Mouse (Mus musculus) liver, embryonic 15.5 days (tissue): ENCODE results near the gene Slc4a11. TPM values are rescaled to one million over a fixed set of nuclear protein-coding genes. Genes with fewer than 3 reads are reported as not detected.

ENCODE experiments used
- ATAC-seq: fragments of 200-750 bp; cut with Nextera tagmentation; 2 replicates; pipeline ENCODE4 v1.8.0; 2017; ENCODE audit warnings: moderate number of reproducible peaks, mild to moderate bottlenecking, moderate library complexity; ENCODE audit not compliant: insufficient read depth
- H3K27ac ChIP-seq: fragments of 300-500 bp; sonication (generic); replicated peaks from 2 replicates; pipeline ENCODE4 v1.5.1; 2015; ENCODE audit warnings: mild to moderate bottlenecking, inconsistent platforms
- H3K27me3 ChIP-seq: fragments of 300-500 bp; sonication (generic); 2 replicates; pipeline ENCODE4 v1.6.1; 2015; ENCODE audit warnings: mild to moderate bottlenecking, inconsistent platforms
- H3K36me3 ChIP-seq: fragments of 300-500 bp; sonication (generic); replicated peaks from 2 replicates; pipeline ENCODE4 v1.6.1; 2015; ENCODE audit warnings: moderate library complexity, mild to moderate bottlenecking, inconsistent platforms
- H3K4me1 ChIP-seq: fragments of 300-500 bp; sonication (generic); replicated peaks from 2 replicates; pipeline ENCODE4 v1.6.1; 2015; ENCODE audit warnings: inconsistent platforms
- H3K4me2 ChIP-seq: fragments of 300-500 bp; sonication (generic); 2 replicates; pipeline ENCODE4 v1.6.1; 2015; ENCODE audit warnings: moderate library complexity, mild to moderate bottlenecking, inconsistent platforms
- H3K4me3 ChIP-seq: fragments of 300-500 bp; sonication (generic); replicated peaks from 2 replicates; pipeline ENCODE4 v1.5.1; 2015; ENCODE audit warnings: mild to moderate bottlenecking, inconsistent platforms
- H3K9ac ChIP-seq: fragments of 300-500 bp; sonication (generic); 2 replicates; pipeline ENCODE4 v1.6.1; 2015; ENCODE audit warnings: moderate library complexity, mild to moderate bottlenecking, inconsistent platforms
- H3K9me3 ChIP-seq: fragments of 300-500 bp; sonication (generic); replicated peaks from 2 replicates; pipeline ENCODE4 v1.6.1; 2016; ENCODE audit warnings: inconsistent platforms
- WGBS: fragments of 180-500 bp; shearing (Covaris S2); methylation state at CpG from one replicate; pipeline ENCODE4 v1.1.7; 2015; ENCODE audit warnings: mixed read lengths; ENCODE audit not compliant: insufficient replicate concordance; 5-methylcytosine and 5-hydroxymethylcytosine counted together
- polyA plus RNA-seq: library from polyadenylated mRNA; unstranded; fragments of >200 nt; fragmentation: Nextera tagmentation; extraction: Ambion mirVana; gene quantifications from 2 replicates; pipeline ENCODE4 v1.2.1, GENCODE M21; 2015

Gene Slc4a11
- polyA plus RNA-seq = 0.08 and 0.14 TPM in 2 replicates

- peaks cover 15% of the 10 kb centered on the region for H3K4me1 ChIP-seq
- ATAC-seq = peak; percentile 56
- peak within 1 kb of the TSS; percentile 55 for H3K4me3 ChIP-seq
- H3K27me3 ChIP-seq = peaks cover 67% of the 10 kb centered on the region
- H3K4me2 ChIP-seq = peak within 1 kb of the TSS; percentile 82
- WGBS = under 1% methylated on average over 64 of the region's 65 CpGs
- H3K36me3 ChIP-seq = no peaks in the 10 kb centered on the region
- H3K9ac ChIP-seq = no peak within 1 kb of the TSS
- no peaks in the 10 kb centered on the region for H3K9me3 ChIP-seq
- no peak within 1 kb of the TSS for H3K27ac ChIP-seq
Observed at GRCm38 (mm10) chr2:130697153-130697810, at the start of gene Slc4a11. Slc4a11 (minus strand) TSS chr2:130697519.

- WGBS = 74% methylated on average over 1 of the region's 1 CpGs
- H3K36me3 ChIP-seq = peaks cover 75% of the 10 kb centered on the region
- ATAC-seq = no peak
- no peak overlapping the region for H3K27ac ChIP-seq
- no peaks in the 10 kb centered on the region for H3K4me1 ChIP-seq
- peaks cover 3% of the 10 kb centered on the region; the same call in 1 of the 2 replicates for H3K9me3 ChIP-seq
- H3K4me2 ChIP-seq = no peak overlapping the region
- H3K27me3 ChIP-seq = no peaks in the 10 kb centered on the region
- no peak overlapping the region for H3K9ac ChIP-seq
- no peak overlapping the region for H3K4me3 ChIP-seq
Observed at GRCm38 (mm10) chr2:130743576-130743975, 46.3 kb upstream of the Slc4a11 start.

GRCm38 (mm10) chr2:130740096-130740495 is 42.8 kb upstream of the Slc4a11 start:
- 66% methylated on average over 4 of the region's 4 CpGs for WGBS
- Histone ChIP-seq H3K4me1 (no peaks in the 10 kb centered on the region), H3K9me3 (no peaks in the 10 kb centered on the region), H3K27ac (no peak overlapping the region), H3K4me2 (no peak overlapping the region), H3K9ac (no peak overlapping the region), H3K27me3 (no peaks in the 10 kb centered on the region), H3K36me3 (peaks cover 61% of the 10 kb centered on the region), H3K4me3 (no peak overlapping the region)
- no peak for ATAC-seq

GRCm38 (mm10) chr2:130738019-130738418 is 40.7 kb upstream of the Slc4a11 start:
- Histone ChIP-seq H3K4me3 (no peak overlapping the region), H3K27me3 (no peaks in the 10 kb centered on the region), H3K4me1 (no peaks in the 10 kb centered on the region), H3K36me3 (peaks cover 43% of the 10 kb centered on the region), H3K9me3 (no peaks in the 10 kb centered on the region), H3K9ac (no peak overlapping the region), H3K4me2 (no peak overlapping the region), H3K27ac (no peak overlapping the region)
- no peak for ATAC-seq
- WGBS = 72% methylated on average over 6 of the region's 6 CpGs

GRCm38 (mm10) chr2:130735281-130735680 is 38.0 kb upstream of the Slc4a11 start:
- no peak overlapping the region for H3K4me2 ChIP-seq
- H3K36me3 ChIP-seq = peaks cover 42% of the 10 kb centered on the region
- H3K27ac ChIP-seq = no peak overlapping the region
- H3K9ac ChIP-seq = no peak overlapping the region
- H3K4me3 ChIP-seq = no peak overlapping the region
- H3K4me1 ChIP-seq = no peaks in the 10 kb centered on the region
- WGBS = 69% methylated on average over 5 of the region's 5 CpGs
- H3K27me3 ChIP-seq = no peaks in the 10 kb centered on the region
- ATAC-seq = no peak
- no peaks in the 10 kb centered on the region for H3K9me3 ChIP-seq

- WGBS = 63% methylated on average over 3 of the region's 3 CpGs
- peaks cover 44% of the 10 kb centered on the region for H3K36me3 ChIP-seq
Observed at GRCm38 (mm10) chr2:130733444-130733843, 36.1 kb upstream of the Slc4a11 start.

GRCm38 (mm10) chr2:130731855-130732254 is 34.5 kb upstream of the Slc4a11 start:
- Histone ChIP-seq H3K27me3 (no peaks in the 10 kb centered on the region), H3K36me3 (peaks cover 55% of the 10 kb centered on the region), H3K9ac (no peak overlapping the region), H3K4me3 (no peak overlapping the region), H3K9me3 (no peaks in the 10 kb centered on the region), H3K4me1 (no peaks in the 10 kb centered on the region), H3K27ac (no peak overlapping the region), H3K4me2 (no peak overlapping the region)
- WGBS = 57% methylated on average over 5 of the region's 5 CpGs
- no peak for ATAC-seq

More at GRCm38 (mm10) chr2:130733444-130733843, 36.1 kb upstream of the Slc4a11 start:
- H3K4me3 ChIP-seq = no peak overlapping the region
- no peak overlapping the region for H3K9ac ChIP-seq
- ATAC-seq = no peak
- no peaks in the 10 kb centered on the region for H3K9me3 ChIP-seq
- no peak overlapping the region for H3K4me2 ChIP-seq
- no peaks in the 10 kb centered on the region for H3K4me1 ChIP-seq
- H3K27me3 ChIP-seq = no peaks in the 10 kb centered on the region
- H3K27ac ChIP-seq = no peak overlapping the region

- Histone ChIP-seq H3K27ac (no peak overlapping the region), H3K9ac (no peak overlapping the region), H3K4me1 (no peaks in the 10 kb centered on the region), H3K9me3 (no peaks in the 10 kb centered on the region), H3K4me2 (no peak overlapping the region), H3K27me3 (no peaks in the 10 kb centered on the region), H3K36me3 (peaks cover 54% of the 10 kb centered on the region), H3K4me3 (no peak overlapping the region)
- peak; percentile 25; the same call in 1 of the 2 replicates for ATAC-seq
- WGBS = 72% methylated on average over 9 of the region's 9 CpGs
Observed at GRCm38 (mm10) chr2:130730746-130731145, 33.4 kb upstream of the Slc4a11 start.

GRCm38 (mm10) chr2:130728906-130729585 is 31.7 kb upstream of the Slc4a11 start:
- WGBS = 82% methylated on average over 2 of the region's 2 CpGs
- Histone ChIP-seq H3K9me3 (no peaks in the 10 kb centered on the region), H3K27me3 (no peaks in the 10 kb centered on the region), H3K4me3 (no peak overlapping the region), H3K4me2 (no peak overlapping the region), H3K36me3 (peaks cover 66% of the 10 kb centered on the region), H3K4me1 (no peaks in the 10 kb centered on the region), H3K27ac (no peak overlapping the region), H3K9ac (no peak overlapping the region)
- ATAC-seq = no peak

GRCm38 (mm10) chr2:130727752-130728151 is 30.4 kb upstream of the Slc4a11 start:
- Histone ChIP-seq H3K4me3 (no peak overlapping the region), H3K27me3 (no peaks in the 10 kb centered on the region), H3K9me3 (no peaks in the 10 kb centered on the region), H3K4me2 (no peak overlapping the region), H3K27ac (no peak overlapping the region), H3K36me3 (peaks cover 70% of the 10 kb centered on the region), H3K9ac (no peak overlapping the region), H3K4me1 (no peaks in the 10 kb centered on the region)
- ATAC-seq = no peak
- 78% methylated on average over 1 of the region's 1 CpGs for WGBS

- H3K9ac ChIP-seq = no peak overlapping the region
- H3K27me3 ChIP-seq = no peaks in the 10 kb centered on the region
- no peak overlapping the region for H3K4me2 ChIP-seq
- WGBS = 78% methylated on average over 4 of the region's 4 CpGs
- H3K27ac ChIP-seq = no peak overlapping the region
- peaks cover 51% of the 10 kb centered on the region for H3K36me3 ChIP-seq
- no peak overlapping the region for H3K4me3 ChIP-seq
- no peaks in the 10 kb centered on the region for H3K4me1 ChIP-seq
- no peaks in the 10 kb centered on the region for H3K9me3 ChIP-seq
- ATAC-seq = no peak
Observed at GRCm38 (mm10) chr2:130724369-130724768, 27.1 kb upstream of the Slc4a11 start.
